Mouse (Mus musculus) heart, postnatal 4 days (tissue): Measurements from ENCODE around the gene Ctdspl2. TPM values are rescaled to one million over a fixed set of nuclear protein-coding genes. Genes with fewer than 3 reads are reported as not detected.
"Not testable (repeated sequence)": the region's sequence is repeated elsewhere in the genome, so short reads cannot be mapped to it uniquely, and the experiment has no call there.

Experiments
- DNase-seq: peaks from one replicate; pipeline ENCODE4 v3.0.0; 2021
- total RNA-seq, 2 experiments: library from RNA; stranded (reverse); gene quantifications; 2 replicates each; pipeline ENCODE4 v1.2.3; 2021

Gene Ctdspl2
- 10 to 100 TPM; 35.4 to 37.7 TPM for total RNA-seq

DNA sequence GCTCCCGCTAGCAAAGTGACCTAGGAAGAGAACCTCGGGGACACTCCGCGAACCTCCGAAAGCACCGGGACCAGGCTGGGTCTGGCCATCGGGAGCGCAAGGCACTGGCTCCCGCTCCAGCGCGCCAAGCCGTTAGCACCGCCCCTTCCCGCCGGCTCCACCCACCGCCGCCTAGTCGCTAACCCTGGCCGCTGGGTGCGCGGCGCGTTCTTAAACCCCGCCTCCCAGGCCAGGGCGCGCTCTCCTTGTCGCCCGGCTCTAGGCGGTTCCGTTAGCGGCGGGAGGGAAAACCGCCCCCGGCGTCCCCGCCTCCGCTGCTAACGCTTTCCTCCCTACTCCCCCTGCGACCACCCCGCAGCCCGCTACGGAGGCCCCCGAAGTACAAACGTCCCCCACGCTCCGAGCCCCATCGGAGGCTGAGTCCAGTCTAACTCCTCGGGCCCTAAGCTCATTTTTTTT, at the start of gene Ctdspl2, which contains the start of gene Mageb3:
Gene Ctdspl2, plus strand, starts transcription at position 237 of the 459 bp plus-strand sequence.
Gene Mageb3, minus strand, starts transcription at position 328 of the 459 bp plus-strand sequence.
- peak; percentile 99 for DNase-seq

- DNase-seq, result no peak
Measured at GRCm38 (mm10) chr2:121909975-121910374, 45.8 kb upstream of the Ctdspl2 start.

GRCm38 (mm10) chr2:121916047-121916970, 39.5 kb upstream of the Ctdspl2 start:
- no peak for DNase-seq

GRCm38 (mm10) chr2:121937624-121938023, 18.2 kb upstream of the Ctdspl2 start:
- not testable (repeated sequence) for DNase-seq

DNA sequence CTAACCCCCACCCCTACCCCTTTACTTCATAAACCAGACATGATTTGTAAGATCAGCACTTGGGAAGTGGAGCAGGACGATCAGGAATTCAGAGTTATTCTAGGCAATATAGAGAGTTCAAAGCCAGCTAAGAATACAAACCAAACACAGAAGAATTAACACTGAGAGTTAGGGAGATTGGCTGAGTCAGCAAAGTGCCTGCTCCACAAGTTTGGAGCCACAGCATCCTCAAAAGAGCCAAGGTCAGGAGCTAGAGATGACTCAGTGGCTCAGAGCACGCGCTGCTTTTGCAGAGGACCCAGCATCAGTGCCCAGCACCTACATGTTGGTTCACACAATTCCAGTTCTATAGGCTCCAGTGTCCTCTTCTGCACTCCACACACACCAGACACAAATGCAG, 12.4 kb upstream of the Ctdspl2 start:
- no peak for DNase-seq

GRCm38 (mm10) chr2:121954971-121955656, 687 bp upstream of the Ctdspl2 start:
- DNase-seq, result no peak

DNA sequence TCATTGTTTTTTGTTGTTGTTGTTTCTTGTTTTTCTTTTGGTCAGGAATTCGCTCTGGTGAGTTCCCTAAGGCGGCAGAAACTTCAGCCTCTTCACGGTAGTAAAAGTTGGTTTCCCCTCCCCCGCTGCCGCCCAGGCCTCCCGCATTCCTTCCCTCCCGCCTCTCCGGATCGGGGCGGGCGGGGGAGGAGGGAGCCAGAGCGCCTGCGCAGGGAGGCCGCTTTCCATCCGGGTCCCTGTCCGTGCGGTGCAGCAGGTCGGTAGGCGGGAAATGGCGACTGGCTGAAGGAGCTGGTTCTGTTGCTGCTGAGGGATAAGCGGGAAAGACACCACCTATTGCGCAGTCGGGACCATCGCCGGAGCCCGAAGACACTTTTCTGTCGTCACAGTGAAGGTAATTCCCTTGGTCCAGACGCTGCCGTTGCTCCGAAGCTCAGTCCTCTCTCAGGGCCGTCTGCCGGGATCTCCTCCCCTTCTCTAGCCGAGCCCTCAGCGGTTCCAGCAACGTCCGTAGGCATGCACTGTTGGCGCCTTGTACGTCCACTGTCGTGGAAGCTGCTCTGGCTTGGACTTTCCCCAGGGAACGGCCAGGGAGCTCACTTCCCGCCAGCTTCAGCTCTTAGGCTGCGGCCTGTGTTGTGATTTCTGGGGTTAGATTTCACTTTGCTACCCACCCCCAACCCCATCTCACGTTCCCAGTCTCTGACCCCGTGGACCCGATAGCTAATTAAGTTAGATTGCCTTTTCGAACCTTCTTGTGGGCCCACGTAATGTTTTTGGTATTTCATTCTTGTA, 620 bp downstream of the Ctdspl2 start:
- DNase-seq, result peak; percentile 97

GRCm38 (mm10) chr2:121957216-121957792, 1.5 kb downstream of the Ctdspl2 start:
- no peak for DNase-seq

- DNase-seq, result no peak
Measured at GRCm38 (mm10) chr2:121995738-121996137, 39.9 kb downstream of the Ctdspl2 start.

DNA sequence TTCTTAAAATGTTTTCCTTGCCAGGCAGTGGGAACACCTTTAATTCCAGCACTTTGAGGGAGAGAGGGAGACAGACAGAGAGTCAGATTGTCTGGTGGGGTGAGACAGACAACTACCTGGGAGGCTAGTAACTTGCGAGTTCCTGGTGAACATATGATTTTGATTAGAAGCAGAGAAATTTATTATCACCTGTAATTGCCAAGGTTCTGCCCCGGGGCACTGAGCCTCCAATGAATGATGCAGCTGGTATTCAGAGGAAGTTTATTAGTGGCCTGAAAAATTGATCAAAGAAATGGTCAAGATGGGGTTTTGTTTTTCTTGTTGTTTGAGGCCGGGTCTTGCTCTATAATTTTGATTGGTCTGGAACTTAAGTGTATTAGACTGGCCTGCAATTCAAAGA, 53.0 kb downstream of the Ctdspl2 start:
- no peak for DNase-seq

DNA sequence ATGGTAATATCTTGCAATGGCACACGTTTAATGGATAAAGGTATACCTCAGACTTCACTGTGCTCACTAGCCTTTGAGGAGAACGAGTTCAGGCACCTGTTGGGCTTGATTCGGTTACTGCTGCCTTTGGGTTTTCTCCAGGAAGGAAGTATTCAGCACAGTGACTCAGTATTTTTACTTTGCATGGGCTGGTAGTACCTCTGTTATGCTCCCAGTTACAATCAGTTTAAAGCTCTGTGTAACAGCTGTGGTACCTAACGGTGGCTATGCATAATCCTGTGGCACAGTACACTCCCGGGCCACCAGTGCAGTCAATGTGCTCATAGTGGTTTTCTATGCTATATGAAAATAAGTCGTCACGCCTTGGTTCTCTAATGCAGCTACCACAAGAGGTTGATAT, 55.6 kb downstream of the Ctdspl2 start:
- no peak for DNase-seq

GRCm38 (mm10) chr2:122018705-122019104, 62.9 kb downstream of the Ctdspl2 start:
- DNase-seq, result no peak

- no peak for DNase-seq
Measured at GRCm38 (mm10) chr2:122022284-122022683, 66.5 kb downstream of the Ctdspl2 start.

DNA sequence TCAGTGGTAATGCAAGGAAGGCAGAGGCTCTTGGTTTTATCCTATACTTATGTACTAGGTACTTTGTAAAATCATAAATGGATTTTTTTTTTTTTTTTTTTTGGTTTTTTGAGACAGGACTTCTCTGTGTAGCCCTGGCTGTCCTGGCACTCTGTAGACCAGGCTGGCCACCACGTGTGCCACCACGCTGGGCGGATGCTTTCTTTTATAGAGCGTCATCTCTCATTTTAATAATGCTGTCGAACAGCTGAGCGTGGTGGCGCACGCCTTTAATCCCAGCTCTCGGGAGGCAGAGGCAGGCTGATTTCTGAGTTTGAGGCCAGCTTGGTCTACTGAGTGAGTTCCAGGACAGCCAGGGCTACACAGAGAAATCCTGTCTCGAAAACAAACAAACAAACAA, 71.3 kb downstream of the Ctdspl2 start:
- DNase-seq, result not testable (repeated sequence)

- DNase-seq, result peak; percentile 91
Measured at GRCm38 (mm10) chr2:122027862-122028755, 72.3 kb downstream of the Ctdspl2 start, which contains the start of gene Eif3j1. Gene Eif3j1, plus strand, starts transcription at chr2:122028546.

- DNase-seq, result peak; percentile 55
Measured at GRCm38 (mm10) chr2:122028756-122029700, 73.2 kb downstream of the Ctdspl2 start.

DNA sequence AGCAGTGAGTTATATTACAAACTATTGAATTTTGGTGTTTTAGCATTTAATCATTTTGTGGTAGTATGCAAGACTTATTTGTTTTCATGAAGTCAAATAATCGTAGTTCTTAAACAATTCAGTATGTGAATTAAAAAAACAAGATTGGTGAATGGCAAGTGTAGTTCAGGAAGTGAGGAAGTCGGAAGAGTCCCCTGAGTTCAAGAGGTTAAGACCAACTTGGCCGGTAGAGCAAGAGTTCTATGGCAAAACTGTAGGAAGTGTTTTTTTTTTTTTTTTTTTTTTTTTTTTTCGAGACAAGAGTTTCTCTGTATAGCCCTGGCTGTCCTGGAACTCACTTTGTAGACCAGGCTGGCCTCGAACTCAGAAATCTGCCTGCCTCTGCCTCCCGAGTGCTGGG, 76.2 kb downstream of the Ctdspl2 start:
- no peak for DNase-seq

DNA sequence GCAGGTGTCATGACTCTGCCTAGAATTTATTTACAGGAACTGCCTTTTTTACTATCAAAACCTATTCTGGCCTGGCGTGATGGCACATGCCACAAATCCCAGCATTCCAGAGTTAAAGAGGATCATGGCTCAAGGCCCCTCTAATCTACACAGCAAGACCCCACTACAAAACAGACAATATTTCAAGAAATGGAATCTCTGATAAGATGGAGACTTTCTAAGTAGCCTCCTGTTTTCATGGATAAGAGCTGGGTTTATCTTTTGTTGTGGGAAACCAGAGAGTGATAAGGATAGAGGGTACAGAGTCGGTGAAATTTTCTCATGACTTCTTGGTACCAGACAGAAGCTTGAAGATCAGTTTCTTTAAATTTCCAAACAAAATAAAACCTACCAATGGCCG, 80.3 kb downstream of the Ctdspl2 start:
- DNase-seq, result no peak

DNA sequence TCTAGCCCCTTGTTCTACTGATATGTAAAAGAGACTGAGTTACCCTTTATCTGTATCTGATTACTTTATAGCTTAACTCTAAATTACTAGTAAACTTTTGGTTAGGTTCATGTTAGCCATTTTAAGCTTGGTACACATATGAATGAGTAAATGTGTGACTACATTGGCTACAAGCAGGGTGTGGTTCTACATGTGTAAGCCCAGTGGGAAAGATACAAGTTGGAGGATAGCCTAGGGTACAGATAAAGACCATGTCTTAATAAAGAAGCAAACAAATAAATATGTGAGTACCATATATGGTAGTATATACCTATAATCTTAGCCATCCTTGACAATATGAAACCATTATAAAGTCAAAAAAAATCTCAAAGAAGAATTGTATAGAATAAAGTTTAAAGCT, 88.1 kb downstream of the Ctdspl2 start:
- DNase-seq, result no peak
